Mouse (Mus musculus) intestine, embryonic 14.5 days (tissue): ENCODE data around the gene Parp8. TPM values are rescaled to one million over a fixed set of nuclear protein-coding genes. Genes with fewer than 3 reads are reported as not detected.
"Not testable (repeated sequence)": the region's sequence is repeated elsewhere in the genome, so short reads cannot be mapped to it uniquely, and the experiment has no call there.

Experiments
- ATAC-seq: fragments of 200-750 bp; cut with Nextera tagmentation; replicated peaks from 2 replicates; pipeline ENCODE4 v1.8.0; 2017; ENCODE audit warnings: low read depth, moderate number of reproducible peaks, moderate TSS enrichment, moderate library complexity; ENCODE audit not compliant: low FRiP score, low TSS enrichment
- DNase-seq: peaks from one replicate; pipeline ENCODE4 v3.0.0-alpha.2; 2018; ENCODE audit warnings: low spot score
- H3K27ac ChIP-seq: fragments of 300-500 bp; sonication (generic); 2 replicates; pipeline ENCODE4 v1.5.1; 2014; ENCODE audit warnings: low read depth, mild to moderate bottlenecking, control low read depth
- H3K27me3 ChIP-seq: fragments of 300-500 bp; sonication (generic); replicated peaks from 2 replicates; pipeline ENCODE4 v1.6.1; 2014; ENCODE audit warnings: low read length, control low read depth; ENCODE audit not compliant: control insufficient read depth, insufficient read depth
- H3K36me3 ChIP-seq: fragments of 300-500 bp; sonication (generic); 2 replicates; pipeline ENCODE4 v1.6.1; 2014; ENCODE audit warnings: low read length, control low read depth; ENCODE audit not compliant: control insufficient read depth, insufficient read depth
- H3K4me1 ChIP-seq: fragments of 300-500 bp; sonication (generic); replicated peaks from 2 replicates; pipeline ENCODE4 v1.6.1; 2014; ENCODE audit warnings: low read length, control low read depth, mixed read lengths; ENCODE audit not compliant: control insufficient read depth, insufficient read depth
- H3K4me2 ChIP-seq: fragments of 300-500 bp; sonication (generic); 2 replicates; pipeline ENCODE4 v1.6.1; 2014; ENCODE audit warnings: low read length
- H3K4me3 ChIP-seq: fragments of 300-500 bp; sonication (generic); 2 replicates; pipeline ENCODE4 v1.5.1; 2014; ENCODE audit warnings: low read depth, low read length, control low read depth, mixed read lengths
- H3K9ac ChIP-seq: fragments of 300-500 bp; sonication (generic); 2 replicates; pipeline ENCODE4 v1.6.1; 2014; ENCODE audit warnings: mild to moderate bottlenecking, low read length
- H3K9me3 ChIP-seq: fragments of 300-500 bp; sonication (generic); 2 replicates; pipeline ENCODE4 v1.6.1; 2016; ENCODE audit warnings: low read length, control low read depth; ENCODE audit not compliant: control insufficient read depth
- WGBS: fragments of 180-500 bp; shearing (Covaris S2); extraction: QIAGEN DNeasy Blood & Tissue Kit; methylation state at CpG from one replicate; pipeline ENCODE4 v1.1.7; 2014; 5-methylcytosine and 5-hydroxymethylcytosine counted together
- polyA plus RNA-seq: library from polyadenylated mRNA; unstranded; fragments of >200 nt; fragmentation: Nextera tagmentation; extraction: Ambion mirVana; gene quantifications from 2 replicates; pipeline ENCODE4 v1.2.1, GENCODE M21; 2014

Parp8 gene
- polyA plus RNA-seq, 1 experiment from 2014 or later, result 12.1 TPM

DNA sequence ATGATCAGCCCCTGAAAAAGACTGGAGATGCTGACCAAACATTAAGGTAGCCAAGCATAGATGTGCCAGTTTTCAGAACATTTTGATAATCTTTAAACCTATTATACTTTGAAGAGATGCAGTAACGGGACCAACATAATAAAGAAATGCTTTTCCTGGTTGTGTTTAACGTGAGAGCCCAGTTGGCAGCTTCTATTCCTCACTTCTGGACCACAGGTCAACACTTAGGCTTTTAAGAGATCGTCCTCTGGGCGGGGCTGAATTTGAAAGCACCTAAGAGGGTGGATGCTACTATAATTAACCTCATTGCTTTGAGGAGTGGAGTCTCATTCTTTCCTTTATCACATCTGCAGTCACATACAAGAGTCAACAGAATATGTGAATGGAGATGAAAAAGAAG lies 78.8 kb downstream of the Parp8 start:
- H3K27ac ChIP-seq, result no peak overlapping the region
- H3K4me1 ChIP-seq, result no peaks in the 10 kb centered on the region; the same call in 1 of the 2 replicates
- 72% methylated on average over 4 of the region's 4 CpGs for WGBS
- no peak overlapping the region for H3K4me2 ChIP-seq
- no peak overlapping the region for H3K9ac ChIP-seq
- ATAC-seq (no peak), DNase-seq (no peak)
- H3K9me3 ChIP-seq, result no peaks in the 10 kb centered on the region
- H3K4me3 ChIP-seq, result no peak overlapping the region
- no peaks in the 10 kb centered on the region for H3K27me3 ChIP-seq
- no peaks in the 10 kb centered on the region for H3K36me3 ChIP-seq

DNA sequence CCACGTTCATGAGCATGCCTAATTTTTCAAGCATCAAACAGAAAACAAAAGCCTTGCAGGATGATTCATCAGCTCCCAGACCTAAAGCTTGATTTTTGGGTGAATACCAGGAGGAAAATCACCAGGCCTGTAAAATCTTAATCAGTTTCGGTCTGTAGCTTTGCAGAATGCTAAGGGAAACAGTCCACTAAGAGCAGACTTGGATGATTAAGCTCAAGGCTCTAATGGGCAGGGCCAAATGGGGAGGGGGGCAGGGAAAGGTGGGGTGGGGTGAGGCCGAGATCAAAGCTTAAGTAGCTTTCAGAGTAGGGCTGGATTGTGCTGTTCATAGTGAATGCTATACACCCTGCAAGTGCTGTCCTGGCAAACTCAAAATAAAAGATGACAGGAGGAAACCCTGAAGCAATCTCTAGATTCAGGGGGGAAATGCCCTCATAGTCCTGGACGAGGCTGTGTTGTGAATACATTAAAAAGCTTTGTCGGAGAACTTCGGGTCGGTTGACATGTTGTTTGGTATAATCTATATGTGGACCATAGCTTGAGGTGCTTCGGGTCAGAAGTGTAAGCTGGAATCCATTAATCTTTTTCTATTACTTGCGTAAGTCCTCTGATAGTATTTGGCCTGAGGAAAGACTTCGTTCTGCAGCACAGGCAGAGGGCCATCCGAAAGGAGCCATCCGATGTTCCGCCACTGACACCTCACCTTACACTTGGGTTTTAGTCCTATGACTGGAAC lies 83.9 kb downstream of the Parp8 start:
- no peak overlapping the region for H3K9ac ChIP-seq
- no peaks in the 10 kb centered on the region for H3K4me1 ChIP-seq
- WGBS, result 60% methylated on average over 13 of the region's 13 CpGs
- H3K4me3 ChIP-seq, result no peak overlapping the region
- H3K4me2 ChIP-seq, result no peak overlapping the region
- DNase-seq (no peak), ATAC-seq (no peak)
- no peaks in the 10 kb centered on the region for H3K9me3 ChIP-seq
- H3K36me3 ChIP-seq, result no peaks in the 10 kb centered on the region
- H3K27me3 ChIP-seq, result no peaks in the 10 kb centered on the region
- H3K27ac ChIP-seq, result no peak overlapping the region

- Histone ChIP-seq H3K9ac (no peak overlapping the region), H3K27ac (no peak overlapping the region), H3K4me1 (no peaks in the 10 kb centered on the region), H3K4me2 (no peak overlapping the region), H3K9me3 (no peaks in the 10 kb centered on the region), H3K4me3 (no peak overlapping the region), H3K36me3 (no peaks in the 10 kb centered on the region), H3K27me3 (no peaks in the 10 kb centered on the region)
- no peak for DNase-seq
- no peak for ATAC-seq
- 96% methylated on average over 7 of the region's 7 CpGs for WGBS
These were observed 84.6 kb downstream of the Parp8 start for GRCm38 (mm10) chr13:116940761-116941160.

GRCm38 (mm10) chr13:116937019-116937418 lies 88.3 kb downstream of the Parp8 start:
- ATAC-seq, H3K4me2 ChIP-seq, H3K9ac ChIP-seq, H3K36me3 ChIP-seq, H3K9me3 ChIP-seq, H3K4me1 ChIP-seq, DNase-seq, H3K4me3 ChIP-seq, H3K27me3 ChIP-seq, H3K27ac ChIP-seq: not testable (repeated sequence)
- WGBS, result 91% methylated on average over 3 of the region's 3 CpGs

GRCm38 (mm10) chr13:116917387-116917930 lies 107.9 kb downstream of the Parp8 start:
- Histone ChIP-seq H3K4me2 (no peak overlapping the region), H3K9ac (no peak overlapping the region), H3K4me3 (no peak overlapping the region), H3K36me3 (no peaks in the 10 kb centered on the region), H3K27me3 (no peaks in the 10 kb centered on the region), H3K4me1 (peaks cover 4% of the 10 kb centered on the region; the same call in 1 of the 2 replicates), H3K27ac (no peak overlapping the region), H3K9me3 (no peaks in the 10 kb centered on the region)
- 54% methylated on average over 6 of the region's 6 CpGs for WGBS
- ATAC-seq, result no peak
- no peak for DNase-seq

- Histone ChIP-seq H3K27me3 (no peaks in the 10 kb centered on the region), H3K9me3 (no peaks in the 10 kb centered on the region), H3K36me3 (no peaks in the 10 kb centered on the region), H3K4me1 (no peaks in the 10 kb centered on the region), H3K4me3 (no peak overlapping the region), H3K27ac (no peak overlapping the region), H3K9ac (no peak overlapping the region), H3K4me2 (no peak overlapping the region)
- WGBS, result 89% methylated on average over 3 of the region's 3 CpGs
- DNase-seq, result no peak
- ATAC-seq, result no peak
These were observed 117.1 kb downstream of the Parp8 start for GRCm38 (mm10) chr13:116908284-116908683.

DNA sequence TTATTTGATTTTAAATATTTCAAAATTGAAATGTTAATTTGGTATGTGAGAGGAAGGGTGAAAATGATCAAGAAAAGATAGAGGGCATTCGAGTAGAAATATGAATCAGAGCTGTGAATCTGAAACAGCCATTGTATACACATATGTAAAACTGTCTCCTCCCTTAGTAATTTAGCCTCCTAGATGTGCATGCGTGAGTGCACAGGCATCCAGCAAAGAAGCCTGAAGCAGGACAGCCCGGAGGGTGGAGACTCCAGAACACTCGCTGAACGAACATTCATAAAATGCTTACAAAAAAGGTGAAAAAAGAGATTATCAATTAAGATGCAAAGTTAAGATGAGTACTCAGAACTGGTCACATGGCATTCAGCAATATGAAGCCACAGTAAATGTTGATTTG lies 121.9 kb downstream of the Parp8 start:
- DNase-seq (no peak), ATAC-seq (no peak)
- 85% methylated on average over 5 of the region's 5 CpGs for WGBS
- H3K27me3 ChIP-seq, result no peaks in the 10 kb centered on the region
- no peak overlapping the region for H3K4me3 ChIP-seq
- H3K4me1 ChIP-seq, result no peaks in the 10 kb centered on the region
- H3K4me2 ChIP-seq, result no peak overlapping the region
- H3K9me3 ChIP-seq, result no peaks in the 10 kb centered on the region
- peaks cover 4% of the 10 kb centered on the region; the same call in 1 of the 2 replicates for H3K36me3 ChIP-seq
- no peak overlapping the region for H3K9ac ChIP-seq
- no peak overlapping the region for H3K27ac ChIP-seq

DNA sequence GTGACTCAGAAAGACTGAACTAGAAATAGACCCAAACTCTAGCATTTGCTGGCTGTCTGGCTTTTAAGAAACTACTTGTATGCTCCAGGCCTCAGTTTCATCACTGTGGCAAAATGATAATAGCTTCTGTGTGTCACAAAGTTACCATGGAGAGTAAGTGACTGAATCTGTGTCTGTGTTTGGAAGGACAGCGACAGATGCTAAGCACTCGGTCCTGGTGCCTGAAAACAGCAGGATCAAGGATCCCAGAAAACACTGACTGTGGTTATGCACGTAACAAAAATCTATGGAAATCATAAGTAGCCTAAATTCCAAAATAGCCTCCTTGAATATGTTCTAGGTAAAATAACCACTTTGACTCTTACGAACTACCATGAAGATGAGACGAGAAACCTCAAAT lies 126.9 kb downstream of the Parp8 start:
- H3K9me3 ChIP-seq, result no peaks in the 10 kb centered on the region
- no peak overlapping the region for H3K4me3 ChIP-seq
- no peak overlapping the region for H3K27ac ChIP-seq
- H3K36me3 ChIP-seq, result peaks cover 10% of the 10 kb centered on the region
- no peaks in the 10 kb centered on the region for H3K27me3 ChIP-seq
- ATAC-seq, result no peak
- H3K4me2 ChIP-seq, result no peak overlapping the region
- H3K4me1 ChIP-seq, result no peaks in the 10 kb centered on the region
- DNase-seq, result no peak
- WGBS, result 93% methylated on average over 5 of the region's 5 CpGs
- H3K9ac ChIP-seq, result no peak overlapping the region

- no peaks in the 10 kb centered on the region for H3K9me3 ChIP-seq
- DNase-seq (no peak), ATAC-seq (no peak)
- H3K4me3 ChIP-seq, result no peak overlapping the region
- no peaks in the 10 kb centered on the region for H3K4me1 ChIP-seq
- H3K4me2 ChIP-seq, result no peak overlapping the region
- H3K27ac ChIP-seq, result no peak overlapping the region
- 94% methylated on average over 1 of the region's 1 CpGs for WGBS
- H3K9ac ChIP-seq, result no peak overlapping the region
- H3K27me3 ChIP-seq, result no peaks in the 10 kb centered on the region
- peaks cover 10% of the 10 kb centered on the region for H3K36me3 ChIP-seq
These were observed 127.6 kb downstream of the Parp8 start for GRCm38 (mm10) chr13:116897711-116898110.
